Mouse (Mus musculus) megakaryocyte, embryonic 14.5 days (primary cell): Measurements from ENCODE around the gene Prr7.

ENCODE experiments used
- FLI1 ChIP-seq: IDR thresholded peaks from 2 replicates; pipeline ENCODE4 v1.6.1; 2012; ENCODE audit warnings: low read length, inconsistent platforms, mixed read lengths
- GATA1 ChIP-seq: IDR thresholded peaks from 3 replicates; pipeline ENCODE4 v1.6.1; 2012; ENCODE audit warnings: mixed read lengths, low read length, inconsistent platforms, borderline replicate concordance

DNA sequence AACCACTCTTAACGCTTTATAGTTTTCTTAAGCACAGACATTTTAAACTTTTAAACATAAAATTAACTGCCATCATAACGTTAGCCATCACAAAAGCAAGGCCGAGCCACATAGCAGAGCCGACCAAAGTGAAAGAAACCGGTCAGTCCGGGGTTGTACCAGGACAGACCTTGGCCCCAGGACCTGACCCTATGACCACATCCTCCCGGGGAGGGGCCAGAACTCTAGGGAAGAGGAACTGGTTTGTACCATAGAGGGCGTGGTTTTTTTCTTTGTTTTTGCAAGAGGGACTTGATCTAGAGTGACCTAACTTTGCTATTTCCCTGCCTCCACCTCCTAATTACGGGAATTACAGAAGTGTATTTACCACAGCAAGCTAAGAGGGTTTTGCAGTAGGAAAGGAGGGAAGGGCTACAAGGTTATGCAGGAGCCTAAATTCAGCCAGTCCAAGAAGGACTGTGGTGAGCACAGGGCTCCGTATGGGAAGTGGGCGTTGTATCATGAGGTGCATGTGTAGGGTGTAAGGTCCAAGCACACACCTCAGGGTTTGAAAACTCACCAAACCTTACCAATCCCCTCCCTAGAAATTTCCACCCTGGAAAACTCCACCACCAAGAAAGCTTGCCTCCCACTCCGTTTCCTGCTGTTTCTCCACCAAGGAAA is 34.7 kb upstream of the Prr7 start:
- TF ChIP-seq GATA1 (no peak), FLI1 (no peak)
